In genomic region chr8:107435421-107435961, GRCm38 (mm10) we compare ENCODE assay signal across 8 mouse cellular contexts. TPM values are rescaled to one million over a fixed set of nuclear protein-coding genes. Genes with fewer than 3 reads are reported as not detected.
DNase-seq lines count a peak whose midpoint lies in the region; ATAC-seq lines count a peak whose summit lies in the region.

No protein-coding gene starts in this region.

- H3K4me2 ChIP-seq in heart, embryonic 14.5 days (ENCODE audit: low read length) = peak overlapping the region; percentile 89
- H3K4me2 ChIP-seq in hindbrain, embryonic 14.5 days (replicated peaks) = peak overlapping the region; percentile 74
- H3K4me2 ChIP-seq in midbrain, embryonic 12.5 days (replicated peaks) = peak overlapping the region; percentile 68

- no peaks in the 10 kb centered on the region for H3K36me3 ChIP-seq in heart, embryonic 14.5 days (ENCODE audit: control insufficient read depth, insufficient read depth, low read length)
- no peaks in the 10 kb centered on the region for H3K36me3 ChIP-seq in hindbrain, embryonic 14.5 days (replicated peaks; ENCODE audit: control insufficient read depth, insufficient read depth)
- H3K36me3 ChIP-seq in midbrain, embryonic 12.5 days = no peaks in the 10 kb centered on the region

- no peaks in the 10 kb centered on the region for H3K9me3 ChIP-seq in heart, embryonic 14.5 days (ENCODE audit: control insufficient read depth, low read length)
- H3K9me3 ChIP-seq in hindbrain, embryonic 14.5 days (ENCODE audit: control insufficient read depth, low read length) = no peaks in the 10 kb centered on the region
- H3K9me3 ChIP-seq in midbrain, embryonic 12.5 days = no peaks in the 10 kb centered on the region

- H3K9ac ChIP-seq in heart, embryonic 14.5 days (ENCODE audit: low read length) = peak overlapping the region; percentile 95
- peak overlapping the region; percentile 89; the same call in 1 of the 2 replicates for H3K9ac ChIP-seq in hindbrain, embryonic 14.5 days
- H3K9ac ChIP-seq in midbrain, embryonic 12.5 days (replicated peaks) = peak overlapping the region; percentile 86; the same call in 1 of the 2 replicates

- no peak for DNase-seq in heart, adult 8-10 months (ENCODE audit: low spot score)
- peak; percentile 17 for DNase-seq in Muller cell, postnatal 12 days (ENCODE audit: inconsistent ontology term)
- no peak for DNase-seq in hindbrain, embryonic 14.5 days (ENCODE audit: low spot score)
- DNase-seq in frontal cortex, postnatal 10 days (ENCODE audit: low spot score in 2 of 2) = no peak
- DNase-seq in adrenal gland, adult 18-20 months (ENCODE audit: low spot score in 2 of 2) = no peak
- DNase-seq in cerebellum, postnatal 10 days = no peak

- no peak for ATAC-seq in heart, embryonic 14.5 days (ENCODE audit: insufficient number of reproducible peaks, insufficient read depth, low FRiP score, low read depth)
- ATAC-seq in hindbrain, embryonic 14.5 days (ENCODE audit: low FRiP score) = no peak
- ATAC-seq in midbrain, embryonic 12.5 days (ENCODE audit: low FRiP score, low read depth) = no peak

- peak overlapping the region; percentile 33 to 91; a peak in 3 of 4 replicates for H3K27ac ChIP-seq in heart, embryonic 14.5 days (replicated peaks in 1 of 2; ENCODE audit: control insufficient read depth in 1 of 2, insufficient read depth in 1 of 2, low read depth in 2 of 2, low read length in 2 of 2)
- H3K27ac ChIP-seq in hindbrain, embryonic 14.5 days = no peak overlapping the region
- H3K27ac ChIP-seq in midbrain, embryonic 12.5 days (replicated peaks) = no peak overlapping the region

- H3K4me3 ChIP-seq in heart, embryonic 14.5 days (ENCODE audit: control insufficient read depth in 1 of 2, insufficient read depth in 1 of 2, low read depth in 1 of 2, low read length in 2 of 2) = peak overlapping the region; percentile 81 to 89
- H3K4me3 ChIP-seq in hindbrain, embryonic 14.5 days (replicated peaks; ENCODE audit: low read length) = peak overlapping the region; percentile 86
- H3K4me3 ChIP-seq in midbrain, embryonic 12.5 days = peak overlapping the region; percentile 86

- H3K4me1 ChIP-seq in heart, embryonic 14.5 days (ENCODE audit: control insufficient read depth in 2 of 2, insufficient read depth in 2 of 2, low read length in 2 of 2) = peaks cover 5 to 6% of the 10 kb centered on the region in 2 experiments; a peak in 3 of 4 replicates
- peaks cover 16% of the 10 kb centered on the region for H3K4me1 ChIP-seq in hindbrain, embryonic 14.5 days (replicated peaks; ENCODE audit: control insufficient read depth, insufficient read depth, low read length)
- peaks cover 12% of the 10 kb centered on the region for H3K4me1 ChIP-seq in midbrain, embryonic 12.5 days

- WGBS in heart, embryonic 14.5 days = 34% methylated on average over 11 of the region's 11 CpGs
- WGBS in hindbrain, embryonic 14.5 days = 36% methylated on average over 11 of the region's 11 CpGs
- 31% methylated on average over 11 of the region's 11 CpGs for WGBS in midbrain, embryonic 12.5 days

- no peaks in the 10 kb centered on the region for H3K27me3 ChIP-seq in heart, embryonic 14.5 days (ENCODE audit: control insufficient read depth, insufficient read depth, low read length)
- no peaks in the 10 kb centered on the region for H3K27me3 ChIP-seq in hindbrain, embryonic 14.5 days (ENCODE audit: control insufficient read depth, insufficient read depth, low read length)
- no peaks in the 10 kb centered on the region for H3K27me3 ChIP-seq in midbrain, embryonic 12.5 days

RNA-seq across cellular contexts. Expression of gene Wwp2, which starts 0.7 kb away (rescaled TPM):
- 28.5 and 28.6 TPM in 2 replicates for polyA plus RNA-seq in heart, embryonic 14.5 days (2014; fragmentation: Nextera tagmentation; extraction: Ambion mirVana)
- 10 to 100 TPM; 22.2 to 25.0 (median 24.2) TPM for total RNA-seq in heart, adult 8-10 months (2022)
- polyA plus RNA-seq in hindbrain, embryonic 14.5 days (2014; fragmentation: Nextera tagmentation; extraction: Ambion mirVana) = 37.2 and 37.5 TPM in 2 replicates
- 61.9 and 81.2 TPM in 2 replicates for polyA plus RNA-seq in midbrain, embryonic 12.5 days (2016; fragmentation: Nextera tagmentation; extraction: Ambion mirVana)
- 10 to 100 TPM; 32.7 to 33.2 TPM for total RNA-seq in adrenal gland, adult 18-20 months (2021)

RNA-seq across cellular contexts. Expression of gene Nob1, which starts 10.6 kb away (rescaled TPM):
- 41.2 and 41.8 TPM in 2 replicates for polyA plus RNA-seq in heart, embryonic 14.5 days (2014; fragmentation: Nextera tagmentation; extraction: Ambion mirVana)
- 10 to 100 TPM; 18.5 to 27.0 (median 24.6) TPM for total RNA-seq in heart, adult 8-10 months (2022)
- 46.4 and 48.7 TPM in 2 replicates for polyA plus RNA-seq in hindbrain, embryonic 14.5 days (2014; fragmentation: Nextera tagmentation; extraction: Ambion mirVana)
- polyA plus RNA-seq in midbrain, embryonic 12.5 days (2016; fragmentation: Nextera tagmentation; extraction: Ambion mirVana) = 72.8 and 80.7 TPM in 2 replicates
- 10 to 100 TPM; 32.2 to 40.8 TPM for total RNA-seq in adrenal gland, adult 18-20 months (2021)

RNA-seq across cellular contexts. Expression of gene Nqo1, which starts 32.5 kb away (rescaled TPM):
- polyA plus RNA-seq in heart, embryonic 14.5 days (2014; fragmentation: Nextera tagmentation; extraction: Ambion mirVana) = 6.0 and 6.4 TPM in 2 replicates
- 10 to 100 TPM; 65.1 to 78.9 (median 73.5) TPM for total RNA-seq in heart, adult 8-10 months (2022)
- polyA plus RNA-seq in hindbrain, embryonic 14.5 days (2014; fragmentation: Nextera tagmentation; extraction: Ambion mirVana) = 8.5 and 9.4 TPM in 2 replicates
- 5.2 and 5.6 TPM in 2 replicates for polyA plus RNA-seq in midbrain, embryonic 12.5 days (2016; fragmentation: Nextera tagmentation; extraction: Ambion mirVana)
- total RNA-seq in adrenal gland, adult 18-20 months (2021) = 1 to 10 TPM; 6.0 to 6.2 TPM

Comparison
In these comparisons a context has a peak if more than half of its experiments do, and no peak if none do; other contexts are left out.
1. H3K27ac ChIP-seq: peak in heart, embryonic 14.5 days (2 of 2); none in hindbrain, embryonic 14.5 days (single experiment) and midbrain, embryonic 12.5 days (single experiment).
2. Peak in every context shown above with its lines, with median percentiles within 50 percentile points of each other: H3K4me2 ChIP-seq, H3K4me3 ChIP-seq and H3K9ac ChIP-seq.